8 mouse cellular contexts compared by ENCODE assay signal in the genomic region with DNA sequence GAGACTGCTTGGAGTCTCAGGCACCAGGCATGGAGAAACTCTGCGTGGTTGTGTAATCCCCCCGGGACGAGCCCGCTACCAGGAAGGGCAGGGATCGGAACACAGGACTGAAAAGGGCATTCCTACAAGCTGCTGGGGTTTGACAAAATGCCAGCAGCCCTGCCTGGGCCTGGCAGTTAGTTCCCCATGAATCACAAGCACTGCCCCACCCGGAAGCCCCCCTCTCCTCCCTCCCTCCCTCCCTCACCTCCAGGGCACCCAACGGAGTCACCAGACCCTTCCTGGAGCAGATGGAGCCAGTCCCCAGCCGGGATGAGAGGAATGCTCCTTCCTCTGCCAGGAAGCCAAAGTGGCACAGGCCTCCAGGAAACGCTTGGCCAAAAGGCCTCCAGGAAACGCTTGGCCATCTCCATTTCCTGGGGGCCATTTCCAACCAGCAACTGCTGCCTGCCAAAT. TPM values are rescaled to one million over a fixed set of nuclear protein-coding genes. Genes with fewer than 3 reads are reported as not detected.
DNase-seq lines count a peak whose midpoint lies in the region; ATAC-seq lines count a peak whose summit lies in the region.

No protein-coding gene starts in this region.

- peaks cover 22% of the 10 kb centered on the region; the same call in 1 of the 2 replicates for H3K36me3 ChIP-seq in neural tube, embryonic 13.5 days
- H3K36me3 ChIP-seq in kidney, embryonic 14.5 days (ENCODE audit: control insufficient read depth, insufficient read depth, low read length), result no peaks in the 10 kb centered on the region; the same call in 1 of the 2 replicates
- H3K36me3 ChIP-seq in forebrain, embryonic 13.5 days (ENCODE audit: poor library complexity, severe bottlenecking), result peaks cover 10% of the 10 kb centered on the region

- H3K27ac ChIP-seq in neural tube, embryonic 13.5 days (replicated peaks), result peak overlapping the region; percentile 49
- peak overlapping the region; percentile 81 for H3K27ac ChIP-seq in kidney, embryonic 14.5 days (ENCODE audit: low read depth, low read length)
- no peak overlapping the region for H3K27ac ChIP-seq in forebrain, embryonic 13.5 days

- ATAC-seq in neural tube, embryonic 13.5 days (ENCODE audit: low read depth), result 0 out of 2 replicates have a peak, but pooled peaks have one; percentile 30
- peak; percentile 54 for ATAC-seq in kidney, embryonic 14.5 days (ENCODE audit: low FRiP score, low TSS enrichment)
- ATAC-seq in forebrain, embryonic 13.5 days, result no peak

- DNase-seq in neural tube, embryonic 10.5 days (ENCODE audit: extremely low spot score, low spot score), result no peak
- DNase-seq in cerebellum, adult 11 months, result peak; percentile 89
- peak; percentile 87 to 91 for DNase-seq in heart, adult 18-20 months
- peak; percentile 80 for DNase-seq in lung, postnatal 14 days
- DNase-seq in thymus, postnatal 14 days, result peak; percentile 24

- no peaks in the 10 kb centered on the region for H3K9me3 ChIP-seq in neural tube, embryonic 13.5 days
- H3K9me3 ChIP-seq in kidney, embryonic 14.5 days (ENCODE audit: control insufficient read depth, low read length), result peaks cover 5% of the 10 kb centered on the region; the same call in 1 of the 2 replicates
- no peaks in the 10 kb centered on the region for H3K9me3 ChIP-seq in forebrain, embryonic 13.5 days (replicated peaks)

- no peaks in the 10 kb centered on the region for H3K27me3 ChIP-seq in neural tube, embryonic 13.5 days
- no peaks in the 10 kb centered on the region for H3K27me3 ChIP-seq in kidney, embryonic 14.5 days (ENCODE audit: control insufficient read depth, insufficient read depth, low read length)
- no peaks in the 10 kb centered on the region for H3K27me3 ChIP-seq in forebrain, embryonic 13.5 days

- peaks cover 14% of the 10 kb centered on the region for H3K4me1 ChIP-seq in neural tube, embryonic 13.5 days (replicated peaks)
- peaks cover 16% of the 10 kb centered on the region; the same call in 1 of the 2 replicates for H3K4me1 ChIP-seq in kidney, embryonic 14.5 days (ENCODE audit: control insufficient read depth, insufficient read depth, low read length)
- no peaks in the 10 kb centered on the region for H3K4me1 ChIP-seq in forebrain, embryonic 13.5 days

- no peak overlapping the region for H3K4me2 ChIP-seq in neural tube, embryonic 13.5 days
- peak overlapping the region; percentile 12; the same call in 1 of the 2 replicates for H3K4me2 ChIP-seq in kidney, embryonic 14.5 days (replicated peaks; ENCODE audit: low read depth, low read length)
- H3K4me2 ChIP-seq in forebrain, embryonic 13.5 days, result no peak overlapping the region

- no peak overlapping the region for H3K4me3 ChIP-seq in neural tube, embryonic 13.5 days
- H3K4me3 ChIP-seq in kidney, embryonic 14.5 days (ENCODE audit: low read length), result no peak overlapping the region
- no peak overlapping the region for H3K4me3 ChIP-seq in forebrain, embryonic 13.5 days

- H3K9ac ChIP-seq in neural tube, embryonic 13.5 days, result peak overlapping the region; percentile 43; the same call in 1 of the 2 replicates
- H3K9ac ChIP-seq in kidney, embryonic 14.5 days (ENCODE audit: low read depth, low read length), result peak overlapping the region; percentile 28; the same call in 1 of the 2 replicates
- H3K9ac ChIP-seq in forebrain, embryonic 13.5 days, result no peak overlapping the region

- 62% methylated on average over 10 of the region's 10 CpGs for WGBS in neural tube, embryonic 13.5 days
- WGBS in kidney, embryonic 14.5 days, result 41% methylated on average over 10 of the region's 10 CpGs
- 88% methylated on average over 9 of the region's 10 CpGs for WGBS in forebrain, embryonic 13.5 days

RNA-seq across cellular contexts. Expression of a gene that starts 8.4 kb away (rescaled TPM):
- 55.4 and 57.5 TPM in 2 replicates for polyA plus RNA-seq in neural tube, embryonic 13.5 days (2015; fragmentation: Nextera tagmentation; extraction: Ambion mirVana)
- total RNA-seq in heart, adult 18-20 months (2021), result 10 to 100 TPM in 1 of 2 experiments, 1 to 10 TPM in 1; 8.6 to 12.1 TPM
- 25.0 and 40.9 TPM in 2 replicates for polyA plus RNA-seq in kidney, embryonic 14.5 days (2014; fragmentation: Nextera tagmentation; extraction: Ambion mirVana)
- 40.0 and 41.1 TPM in 2 replicates for polyA plus RNA-seq in forebrain, embryonic 13.5 days (2015; fragmentation: Nextera tagmentation; extraction: Ambion mirVana)

RNA-seq across cellular contexts. Expression of a gene that starts 50.3 kb away (rescaled TPM):
- 457 and 480 TPM in 2 replicates for polyA plus RNA-seq in neural tube, embryonic 13.5 days (2015; fragmentation: Nextera tagmentation; extraction: Ambion mirVana)
- 100 to 1,000 TPM; 156 to 162 TPM for total RNA-seq in heart, adult 18-20 months (2021)
- polyA plus RNA-seq in kidney, embryonic 14.5 days (2014; fragmentation: Nextera tagmentation; extraction: Ambion mirVana), result 335 and 457 TPM in 2 replicates
- 552 and 565 TPM in 2 replicates for polyA plus RNA-seq in forebrain, embryonic 13.5 days (2015; fragmentation: Nextera tagmentation; extraction: Ambion mirVana)
